Mouse (Mus musculus) heart, postnatal 0 days (tissue): ENCODE measurements at regions not wholly inside any gene's neighbourhood (a gene's known extent, or its start where the extent isn't known, plus 50 kb on each side); places are given as distances from the start of the nearest gene placed in this dataset.

ENCODE experiments used
- CTCF ChIP-seq: IDR thresholded peaks from 2 replicates; pipeline ENCODE4 v1.5.1; 2016; ENCODE audit warnings: antibody characterized with exemption, control low read depth, low read depth
- EP300 ChIP-seq: IDR thresholded peaks from 2 replicates; pipeline ENCODE4 v1.6.1; 2016; ENCODE audit warnings: antibody characterized with exemption, low read depth

- TF ChIP-seq EP300, result no peak
- TF ChIP-seq CTCF, result no peak
These were observed 86.6 kb downstream of the Hif1an start for GRCm38 (mm10) chr19:44649206-44649605.
